Mouse (Mus musculus) frontal cortex, adult (tissue): ENCODE data around the gene Zp3.

Source experiments
- ATAC-seq: cut with Nextera tagmentation; 2 replicates; pipeline ENCODE4 v1.9.2; 2017; ENCODE audit warnings: mild to moderate bottlenecking, moderate library complexity, mixed read lengths; ENCODE audit not compliant: low TSS enrichment

Gene Zp3

DNA sequence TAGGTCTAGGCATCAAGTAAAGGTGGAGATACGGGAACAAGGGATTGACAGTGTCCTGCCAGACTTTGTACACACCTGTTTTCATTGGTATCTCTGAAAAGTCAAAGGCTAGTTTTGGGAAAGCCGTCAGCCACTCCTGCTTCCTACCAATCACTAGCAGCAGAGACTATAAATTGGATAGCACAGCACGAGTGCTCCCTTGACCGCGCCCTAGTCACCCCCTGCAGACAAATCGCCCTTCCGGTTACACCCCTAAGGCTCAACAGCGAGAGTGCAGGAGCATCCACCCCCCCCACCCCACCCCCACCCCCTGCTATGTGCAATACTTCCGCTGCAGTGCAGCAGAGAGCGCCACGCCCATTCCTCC lies 17.8 kb upstream of the Zp3 start:
- ATAC-seq, result no peak

DNA sequence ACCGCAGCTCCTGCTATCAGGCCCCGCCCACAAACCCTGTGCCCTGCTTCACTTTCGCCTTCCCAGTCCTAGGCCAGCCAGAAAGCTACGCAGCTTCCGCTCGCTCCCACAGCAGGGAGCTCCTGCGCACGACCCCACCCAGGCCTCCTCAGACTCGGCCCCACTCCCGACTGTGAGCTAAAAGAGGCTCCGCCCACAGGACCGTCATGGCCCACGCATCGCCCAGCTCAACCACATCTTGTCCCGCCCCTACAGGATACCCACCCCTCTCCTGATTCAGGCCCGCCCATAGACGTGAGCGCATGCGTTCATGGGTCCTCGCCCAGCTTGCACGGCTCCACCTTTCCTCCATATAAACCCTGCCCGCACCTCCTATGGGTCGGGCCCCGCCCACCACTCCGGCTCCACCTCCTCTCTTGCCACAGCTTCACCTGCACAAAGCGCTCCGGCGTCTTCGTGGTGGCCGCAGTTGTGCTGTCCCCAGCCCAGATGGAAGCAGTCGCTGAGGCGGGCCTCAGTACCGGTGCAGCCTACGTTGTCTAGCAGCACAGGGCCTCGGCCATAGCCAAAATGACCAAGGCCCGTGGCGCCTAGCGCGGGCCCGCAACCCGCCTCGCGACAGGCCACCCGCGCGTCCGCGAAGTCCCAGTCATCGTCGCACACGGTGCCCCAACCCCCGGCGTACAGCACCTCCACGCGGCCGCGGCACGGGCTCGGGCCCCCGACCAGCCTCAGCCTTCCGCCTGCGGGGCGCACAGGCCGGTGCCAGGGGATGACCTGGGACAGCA lies 17.2 kb upstream of the Zp3 start:
- ATAC-seq, result peak; percentile 93

DNA sequence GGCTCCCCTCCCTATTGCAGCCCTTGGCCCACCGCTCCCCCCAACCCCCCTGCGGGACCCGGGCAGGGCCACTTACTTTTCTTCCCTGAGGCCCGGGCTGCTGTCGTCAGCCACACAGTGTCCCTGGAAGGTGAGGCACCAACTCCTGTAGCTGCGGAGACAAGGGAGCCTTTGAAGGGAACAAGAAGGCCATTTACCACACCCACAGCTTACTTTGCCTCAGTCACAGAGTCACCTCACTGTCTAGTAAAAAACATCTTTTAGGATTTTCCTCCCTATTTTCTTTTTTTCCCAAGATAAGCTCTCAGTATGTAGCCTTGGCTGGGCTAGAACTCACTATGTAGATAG lies 16.6 kb upstream of the Zp3 start:
- 0 out of 2 replicates have a peak, but pooled peaks have one; percentile 2 for ATAC-seq

DNA sequence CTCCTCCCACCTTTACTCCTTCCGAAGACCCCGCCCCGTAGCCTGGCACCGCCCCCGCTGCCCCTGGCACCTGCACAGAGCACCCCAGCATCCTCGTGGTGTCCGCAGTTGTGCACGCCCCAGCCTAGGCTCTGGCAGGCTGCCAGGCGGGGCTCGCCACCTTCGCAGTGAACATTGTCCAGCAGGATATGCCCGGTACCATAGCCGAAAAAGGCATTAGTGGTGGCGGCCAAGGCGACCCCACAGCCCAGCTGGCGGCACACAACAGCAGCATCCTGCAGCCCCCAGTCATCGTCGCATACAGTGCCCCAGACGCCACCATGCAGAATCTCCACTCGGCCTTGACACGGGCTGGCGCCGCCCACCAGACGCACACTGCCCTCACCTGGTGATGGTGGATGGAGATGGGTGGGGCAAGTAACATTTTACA lies 14.4 kb upstream of the Zp3 start:
- ATAC-seq, result no peak

DNA sequence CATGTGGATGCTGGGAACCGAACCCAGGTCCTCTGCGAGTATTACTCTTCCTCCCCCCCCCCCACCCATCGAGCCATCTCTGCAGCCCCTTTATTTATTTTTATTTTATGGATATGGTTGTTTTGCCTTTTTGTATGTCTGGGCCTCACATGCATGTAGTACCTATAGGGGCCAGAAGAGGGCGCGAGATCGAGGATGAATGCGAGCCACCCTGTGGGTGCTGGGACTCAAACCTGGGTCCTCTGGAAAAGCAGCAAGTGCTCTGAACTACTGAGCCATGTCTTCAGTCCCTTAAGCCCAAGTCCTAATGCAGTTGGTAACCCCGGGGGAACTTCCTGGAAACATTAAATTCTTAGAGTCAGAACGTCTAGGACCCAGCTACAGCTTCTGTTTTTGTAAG lies 13.0 kb upstream of the Zp3 start:
- ATAC-seq, result no peak

DNA sequence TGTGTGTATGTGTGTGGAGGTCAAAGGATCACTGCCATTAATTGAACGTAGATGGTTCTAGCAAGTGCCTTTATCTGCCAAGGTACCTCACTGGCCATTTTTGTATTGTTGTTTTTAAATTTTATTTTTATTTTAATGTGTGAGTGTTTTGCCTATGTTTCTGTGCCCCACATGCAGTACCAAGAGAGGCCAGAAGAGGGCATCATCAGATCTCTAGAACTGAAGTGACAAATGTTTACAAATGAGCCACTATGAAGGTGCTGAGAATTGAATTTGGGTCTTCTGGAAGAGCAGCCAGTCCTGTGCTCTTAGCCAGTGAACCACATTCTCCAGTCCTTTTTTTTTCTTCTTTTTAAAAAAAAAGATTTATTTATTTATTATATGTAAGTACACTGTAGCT lies 11.1 kb upstream of the Zp3 start:
- ATAC-seq, result no peak

DNA sequence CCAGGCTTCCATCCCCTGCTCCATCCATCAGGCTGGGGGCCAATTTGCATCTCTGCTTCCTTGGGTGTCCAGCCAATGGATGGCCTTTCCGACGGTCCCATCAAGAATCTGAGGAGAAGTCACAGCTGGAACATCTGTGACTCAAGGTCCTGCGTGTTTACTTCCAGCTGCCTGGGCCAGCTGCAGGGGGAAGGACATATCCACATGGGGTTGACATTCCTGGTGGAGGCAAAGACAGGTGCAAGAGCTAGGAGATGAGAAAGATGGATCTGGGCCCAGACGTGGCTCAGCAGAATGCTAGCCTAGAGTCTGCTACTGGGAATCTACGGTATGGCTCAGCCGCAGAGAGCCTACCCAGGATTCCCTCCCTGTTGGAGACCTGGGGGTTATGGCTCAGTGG lies 9.7 kb upstream of the Zp3 start:
- ATAC-seq, result no peak

DNA sequence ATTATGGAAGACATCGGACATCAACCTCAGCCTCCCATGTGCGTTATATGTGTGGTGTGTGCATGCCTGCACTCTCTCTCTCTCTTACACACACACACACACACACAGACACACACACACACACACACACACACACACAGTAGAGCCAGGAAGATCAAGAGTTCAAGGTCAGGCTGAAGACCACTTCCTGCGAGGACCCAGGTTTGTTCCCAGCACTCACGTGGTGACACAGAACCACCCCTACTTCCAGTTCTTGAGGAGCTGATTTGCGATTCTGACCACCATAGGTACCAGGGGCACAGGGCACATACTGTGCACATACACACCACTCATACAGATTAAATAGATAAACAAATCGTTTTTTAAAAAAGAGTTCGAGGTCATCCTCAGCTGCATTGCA lies 8.0 kb upstream of the Zp3 start:
- ATAC-seq, result no peak

DNA sequence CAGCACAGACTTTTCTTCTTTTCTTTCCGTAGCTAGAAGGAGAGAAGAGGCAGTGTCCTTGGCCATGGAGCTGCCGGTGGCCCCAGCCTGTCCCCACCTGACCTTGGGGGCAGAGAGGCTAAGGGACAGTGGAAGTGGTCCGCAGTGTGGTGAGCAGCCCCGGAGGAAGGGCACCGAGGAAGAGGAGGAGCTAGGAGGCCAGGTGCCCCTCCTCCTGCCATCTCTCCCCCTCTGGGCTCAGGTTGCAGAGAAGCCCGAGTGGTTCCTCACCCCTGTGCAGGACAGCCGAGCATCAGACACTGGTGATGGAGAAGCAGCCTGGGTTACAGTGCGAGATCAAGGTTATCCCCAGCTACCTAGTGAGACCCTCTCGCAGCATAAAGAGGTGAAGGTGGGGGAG lies 5.5 kb upstream of the Zp3 start, which contains the start of gene Ssc4d:
Gene Ssc4d (minus strand): TSS at position 167 of the 400 bp plus-strand sequence.
- no peak for ATAC-seq

DNA sequence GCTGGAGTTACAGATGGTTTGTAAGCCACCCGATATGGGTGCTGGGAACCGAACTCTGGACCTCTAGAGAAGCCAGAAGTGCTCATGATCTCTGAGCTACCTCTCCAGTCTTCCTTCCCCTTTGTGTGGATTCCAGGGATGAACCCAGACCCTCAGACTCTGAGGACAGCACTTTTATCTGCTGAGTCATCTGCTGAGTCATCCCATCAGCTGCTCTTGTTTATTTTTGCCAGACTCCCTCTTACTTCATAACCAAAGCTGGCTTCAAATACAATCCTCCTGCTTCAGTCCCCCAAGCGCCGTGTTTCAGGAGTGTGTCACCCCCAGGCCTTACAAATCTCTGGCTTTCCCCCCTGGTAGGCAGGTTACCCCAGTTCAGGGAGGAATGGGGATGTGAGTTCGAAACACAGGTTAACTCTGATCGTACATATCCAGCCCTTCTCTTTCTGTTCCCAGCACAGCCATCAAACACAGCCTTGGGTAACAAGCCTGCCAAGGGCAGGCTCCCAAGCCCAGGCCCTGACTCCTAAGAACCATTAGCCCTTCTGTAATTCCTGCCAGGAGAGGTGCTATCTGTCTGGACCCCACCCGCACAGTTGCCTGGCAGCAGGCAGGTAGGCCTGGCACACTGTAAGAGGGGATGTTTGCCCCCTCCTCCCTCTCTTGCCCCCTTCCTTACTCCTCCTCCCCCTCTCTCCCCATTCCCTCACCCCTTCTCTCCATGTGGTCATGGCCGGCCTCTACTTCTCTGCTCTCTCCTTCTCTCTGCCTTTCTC lies 3.8 kb upstream of the Zp3 start:
- no peak for ATAC-seq

DNA sequence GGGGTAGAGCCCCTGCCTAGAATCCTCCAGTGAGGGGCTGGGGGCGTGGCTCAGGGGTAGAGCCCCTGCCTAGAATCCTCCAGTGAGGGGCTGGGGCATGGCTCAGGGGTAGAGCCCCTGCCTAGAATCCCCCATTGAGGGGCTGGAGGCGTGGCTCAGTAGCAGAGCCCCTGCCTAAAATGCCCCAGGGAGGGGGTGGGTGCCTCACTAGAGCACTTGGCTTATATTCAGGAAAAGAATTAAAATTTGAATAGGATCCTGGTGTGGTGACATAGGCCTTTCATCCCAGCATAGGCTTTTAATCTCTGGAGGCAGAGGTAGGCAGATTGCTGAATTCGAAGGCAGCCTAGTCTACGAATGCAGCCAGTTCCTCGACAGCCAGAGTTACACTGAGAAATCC lies 518 bp upstream of the Zp3 start:
- no peak for ATAC-seq

DNA sequence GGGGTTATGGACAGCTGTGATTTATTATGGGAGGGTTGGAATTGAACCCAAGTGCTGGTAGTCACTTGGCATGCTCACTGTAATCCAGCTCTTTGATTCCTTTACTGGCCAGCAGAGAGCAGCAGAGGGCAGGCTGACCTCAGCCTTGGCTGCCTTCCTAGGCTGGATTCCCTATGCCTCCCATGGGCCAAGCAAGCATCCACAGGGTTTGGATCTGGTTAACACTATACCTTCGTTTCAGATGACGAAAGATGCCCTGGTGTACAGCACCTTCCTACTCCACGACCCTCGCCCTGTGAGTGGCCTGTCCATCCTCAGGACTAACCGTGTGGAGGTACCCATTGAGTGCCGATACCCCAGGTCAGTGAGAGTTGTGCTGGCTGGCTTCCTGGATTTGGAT lies 2.5 kb downstream of the Zp3 start:
- no peak for ATAC-seq

DNA sequence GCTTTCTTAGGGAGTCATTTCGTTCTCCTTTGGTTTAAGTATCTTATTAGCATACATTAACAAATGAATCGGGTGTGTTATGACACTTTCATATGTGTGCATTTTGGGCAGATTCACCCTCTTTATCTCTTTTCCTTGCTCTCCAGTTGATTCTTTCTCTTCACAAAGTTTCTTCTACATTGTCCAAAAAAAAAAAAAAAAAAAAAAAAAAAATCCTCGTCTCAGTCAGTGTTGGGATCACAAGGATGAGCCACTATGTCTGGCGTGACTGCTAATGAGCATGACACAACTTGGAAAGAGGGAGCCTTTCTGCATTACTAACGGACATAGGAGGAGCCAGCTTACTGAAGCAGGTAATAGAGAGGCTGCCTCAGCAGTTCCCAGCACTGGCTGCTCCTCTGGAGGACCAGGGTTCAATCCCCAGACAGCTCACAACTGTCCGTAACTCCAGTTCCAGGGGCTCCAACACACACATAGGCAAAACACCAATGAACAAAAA lies 4.7 kb downstream of the Zp3 start:
- no peak for ATAC-seq

DNA sequence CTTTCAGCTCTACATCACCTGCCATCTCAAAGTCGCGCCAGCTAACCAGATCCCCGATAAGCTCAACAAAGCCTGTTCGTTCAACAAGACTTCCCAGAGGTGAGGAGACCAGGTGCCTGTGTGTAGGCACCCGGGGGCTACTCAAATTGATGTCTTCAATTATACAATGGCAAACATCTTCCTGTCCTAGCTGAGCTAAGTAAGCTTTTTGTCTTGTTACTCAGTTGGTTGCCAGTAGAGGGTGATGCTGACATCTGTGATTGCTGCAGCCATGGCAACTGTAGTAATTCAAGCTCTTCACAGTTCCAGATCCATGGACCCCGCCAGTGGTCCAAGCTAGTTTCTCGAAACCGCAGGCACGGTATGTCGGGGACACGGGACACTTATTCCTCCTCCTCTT lies 7.3 kb downstream of the Zp3 start:
- peak; percentile 65; the same call in 1 of the 2 replicates for ATAC-seq

DNA sequence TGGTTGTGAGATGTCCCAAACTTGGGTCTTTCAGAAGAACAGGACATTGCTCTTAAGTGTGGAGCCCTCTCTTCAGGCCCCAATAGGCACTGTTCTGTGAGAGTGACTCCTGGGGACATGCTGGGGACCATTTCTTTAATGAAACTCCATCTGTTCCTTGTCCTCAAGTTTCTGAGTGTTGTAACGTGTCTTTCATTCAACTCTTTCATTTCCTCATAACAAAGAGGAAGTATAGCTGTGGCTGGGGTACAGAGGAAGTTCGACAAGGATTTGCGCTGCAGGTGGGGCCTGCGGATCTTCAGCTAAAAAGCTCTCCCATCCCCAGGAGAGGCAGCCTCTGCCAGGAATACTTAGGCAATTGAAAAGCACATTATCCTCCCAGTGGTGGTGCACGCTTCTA lies 10.7 kb downstream of the Zp3 start:
- no peak for ATAC-seq

DNA sequence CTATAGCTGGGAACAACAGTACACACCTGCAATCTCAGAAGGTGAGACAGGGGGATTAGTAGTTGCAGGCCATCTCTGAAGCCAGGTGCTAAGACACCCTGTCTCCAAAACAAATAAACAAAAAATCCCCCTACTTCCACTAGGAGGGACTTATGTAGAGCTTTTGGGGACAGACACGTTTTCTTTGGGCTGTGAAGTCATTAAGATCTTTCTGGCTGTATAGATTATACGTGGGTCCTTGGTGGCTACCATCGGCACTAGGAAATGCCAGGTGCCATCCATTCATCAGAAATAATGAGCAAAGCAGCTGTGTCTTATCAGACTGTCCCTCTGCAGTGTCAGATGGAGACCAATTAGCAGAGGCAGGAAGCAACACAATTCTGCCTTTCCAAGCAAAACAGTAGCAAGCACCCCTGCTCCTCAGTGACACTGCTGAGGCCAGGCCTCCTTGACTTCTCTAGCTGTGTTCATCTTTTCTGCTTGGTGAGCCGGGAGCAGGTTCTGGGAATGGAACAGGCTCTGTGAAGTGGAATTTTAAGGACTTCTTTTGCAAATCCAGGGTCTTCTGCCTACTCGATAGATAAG lies 13.6 kb downstream of the Zp3 start:
- no peak for ATAC-seq

DNA sequence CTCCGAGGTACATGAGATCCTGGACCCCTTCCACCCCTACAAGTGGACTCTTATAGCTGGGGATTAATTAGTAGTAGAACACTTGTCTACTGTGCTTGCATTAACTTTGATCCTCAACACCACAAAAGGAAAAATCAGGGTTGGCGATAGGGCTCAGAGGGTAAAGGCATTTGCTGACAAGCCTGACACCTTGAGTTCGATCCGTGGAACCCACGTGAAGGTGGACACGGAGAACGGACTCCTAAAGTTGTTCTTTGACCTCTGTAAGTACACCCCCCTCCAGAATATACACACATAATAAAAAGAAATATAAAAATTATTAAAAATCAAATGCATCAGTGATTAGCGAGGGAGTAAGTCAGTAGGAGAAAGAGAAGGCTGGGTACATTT lies 14.4 kb downstream of the Zp3 start:
- ATAC-seq, result no peak

DNA sequence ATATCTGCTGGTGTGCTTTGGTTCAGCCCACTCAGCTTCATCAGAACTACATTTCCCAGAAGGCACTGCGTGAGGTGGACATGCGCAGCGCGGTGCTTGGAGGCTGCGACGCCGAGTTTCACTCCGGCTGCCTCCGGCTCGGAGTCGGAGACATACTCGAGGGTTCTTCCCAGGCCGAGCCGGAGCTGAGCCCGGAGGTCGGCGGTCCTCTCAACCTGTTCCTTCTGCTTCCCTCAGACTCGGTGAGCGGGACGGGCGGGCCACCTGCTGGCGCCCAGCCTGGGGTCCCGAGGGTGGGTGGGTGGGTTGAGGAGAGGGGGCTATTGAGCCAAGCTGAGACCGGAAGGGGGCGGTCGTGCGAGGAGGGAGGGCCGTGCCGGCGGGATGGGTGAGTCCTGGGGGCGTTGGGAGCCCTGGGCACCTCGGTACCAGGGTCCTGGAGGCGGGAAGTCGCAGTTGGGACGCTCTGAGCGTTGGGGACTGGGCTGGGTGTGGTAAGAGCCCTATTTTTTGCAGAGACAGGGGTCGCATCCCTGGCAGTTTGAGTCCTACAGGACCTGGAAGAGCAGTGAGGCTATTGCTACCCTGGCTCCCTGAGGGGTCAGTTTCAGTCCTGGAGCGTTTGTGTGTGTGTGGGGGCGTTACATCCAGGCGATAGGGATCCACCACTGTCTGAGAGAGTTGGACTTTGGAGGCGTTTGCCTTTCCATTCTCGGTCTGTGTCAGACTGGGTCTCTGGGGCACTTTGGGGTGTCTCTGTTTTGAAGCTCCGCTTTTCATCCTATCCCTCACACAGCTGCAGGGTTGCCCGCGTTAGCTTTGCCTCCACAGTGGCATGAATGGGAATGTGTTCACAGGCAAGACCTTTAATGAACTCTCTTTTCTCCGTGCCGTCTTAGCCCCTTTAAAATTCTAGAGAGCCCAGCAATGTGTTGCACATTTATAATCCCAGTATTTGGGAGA lies 15.1 kb downstream of the Zp3 start, which contains the start of gene Dtx2:
Gene Dtx2 (plus strand): TSS at position 76 of the 963 bp plus-strand sequence.
- peak; percentile 98 for ATAC-seq

DNA sequence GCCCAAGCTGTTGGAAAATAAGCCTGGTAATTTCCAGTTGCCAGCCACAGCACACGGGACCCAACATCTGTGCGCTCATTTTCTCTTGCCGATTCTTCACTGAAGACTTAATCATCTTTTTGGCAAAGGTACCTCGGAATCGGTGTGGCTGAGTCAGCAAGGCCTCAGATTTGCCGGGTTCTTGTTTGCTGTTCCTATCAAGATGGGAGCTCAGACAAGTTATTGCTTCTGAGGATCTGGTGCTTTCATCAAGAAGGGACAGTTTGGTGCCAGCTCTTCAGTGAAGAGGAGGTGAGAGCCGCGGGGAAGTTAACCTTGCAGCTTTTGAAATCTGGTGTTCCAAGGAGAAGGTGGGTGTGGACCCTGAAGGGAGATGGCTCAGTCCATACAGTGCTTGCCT lies 16.3 kb downstream of the Zp3 start:
- no peak for ATAC-seq

DNA sequence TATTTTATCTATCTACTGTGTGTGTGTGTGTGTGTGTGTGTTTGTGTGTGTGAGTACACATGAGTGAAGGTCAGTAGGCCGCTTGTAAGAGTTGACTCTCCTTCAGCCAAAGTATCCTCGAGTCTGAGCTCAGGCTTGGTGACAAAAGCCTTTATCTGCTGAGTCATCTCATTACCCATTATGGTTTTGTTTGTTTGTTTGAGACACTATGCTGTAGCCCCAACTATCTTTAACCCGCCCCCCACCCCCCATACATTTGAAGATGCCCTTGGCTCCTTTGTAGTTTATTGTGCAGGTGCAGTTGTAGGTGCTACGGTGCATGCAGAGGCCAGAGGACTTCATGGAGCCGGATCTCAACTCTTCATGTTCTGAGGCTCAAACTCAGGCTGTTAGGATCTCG lies 21.3 kb downstream of the Zp3 start:
- no peak for ATAC-seq

DNA sequence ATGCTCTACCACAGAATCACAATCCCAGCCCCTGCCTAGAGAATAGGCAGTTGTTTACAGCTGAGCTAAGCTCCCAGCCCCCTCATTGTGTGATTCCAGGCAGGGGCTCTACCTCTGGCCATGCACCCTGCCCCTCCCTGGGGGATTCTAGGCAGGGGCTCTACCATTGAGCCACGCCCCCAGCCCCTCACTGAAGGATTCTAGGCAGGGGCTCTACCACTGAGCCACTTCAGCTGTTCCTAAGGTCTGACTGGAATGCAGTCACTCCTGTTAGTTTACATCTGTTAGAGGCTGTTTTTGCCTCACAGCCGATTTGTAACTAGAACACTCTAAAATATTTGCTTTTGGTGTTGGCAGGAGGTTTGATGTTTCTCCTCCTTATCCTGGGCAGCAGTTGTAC lies 22.4 kb downstream of the Zp3 start:
- no peak for ATAC-seq

DNA sequence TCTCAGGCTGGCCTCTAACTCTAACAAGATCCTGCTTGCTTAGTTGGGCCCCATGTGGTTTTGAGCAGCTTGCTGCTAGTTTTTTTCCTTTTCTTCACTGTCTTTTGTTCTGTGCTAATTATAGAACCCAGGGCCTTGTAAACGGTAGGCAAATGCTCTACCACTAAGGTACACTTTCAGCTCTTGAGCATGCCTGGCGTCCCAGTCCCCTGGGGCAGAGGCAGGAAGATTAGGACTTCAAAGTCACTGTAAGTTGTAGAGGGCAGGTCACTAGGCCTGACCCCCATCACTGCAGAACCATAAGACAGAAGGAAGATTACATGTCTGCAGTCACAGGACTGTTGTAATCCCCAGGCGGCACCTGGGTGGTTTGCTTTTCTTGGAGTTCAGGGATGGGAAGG lies 22.9 kb downstream of the Zp3 start:
- ATAC-seq, result no peak
